Mouse (Mus musculus): ENCODE data around the gene Hist1h2ae. TPM values are rescaled to one million over a fixed set of nuclear protein-coding genes. Genes with fewer than 3 reads are reported as not detected.
A peak's percentile ranks its signal among the peaks of the same experiment; 100 is the strongest.
"Not testable (repeated sequence)": the region's sequence is repeated elsewhere in the genome, so short reads cannot be mapped to it uniquely, and the experiment has no call there.

Gene Hist1h2ae
- polyA plus RNA-seq, 1 experiment = 38.0 TPM

- TF ChIP-seq CTCF (IDR thresholded peaks at IDR 0.05; ENCODE audit: extremely low read depth, insufficient read length, insufficient replicate concordance, low read depth, low read length) (no peak), POLR2A (IDR thresholded peaks at IDR 0.05; ENCODE audit: low read depth, low read length) (peak; percentile 83)
- Histone ChIP-seq H3K27me3 (ENCODE audit: control insufficient read depth, insufficient read depth, low read length) (no peaks in the 10 kb centered on the region), H3K4me3 (ENCODE audit: low read depth, low read length) (peak overlapping the region; percentile 83), H3K27ac (ENCODE audit: insufficient read depth, low read depth, low read length) (peak overlapping the region; percentile 96), H3K36me3 (ENCODE audit: control insufficient read depth, insufficient read depth, low read length) (no peaks in the 10 kb centered on the region), H3K4me1 (ENCODE audit: control insufficient read depth, insufficient read depth, insufficient read length, low read length) (peaks cover 2% of the 10 kb centered on the region; the same call in 1 of the 2 replicates)
- under 1% methylated on average over 54 of the region's 54 CpGs for WGBS
Measured at GRCm38 (mm10) chr13:23554925-23555838, 15.8 kb downstream of the Hist1h2ae start.

- peak overlapping the region; percentile 53 for H3K27ac ChIP-seq (ENCODE audit: insufficient read depth, low read depth, low read length)
- H3K4me3 ChIP-seq (ENCODE audit: low read depth, low read length) = no peak overlapping the region
- 9% methylated on average over 9 of the region's 9 CpGs for WGBS
Measured at GRCm38 (mm10) chr13:23554393-23554792, 16.6 kb downstream of the Hist1h2ae start.

GRCm38 (mm10) chr13:23552962-23553361 is 18.1 kb downstream of the Hist1h2ae start, which contains the start of gene Hist1h1d:
Hist1h1d (plus strand) TSS chr13:23553262.
- no peak for TF ChIP-seq CTCF (IDR thresholded peaks at IDR 0.05; ENCODE audit: extremely low read depth, insufficient read length, insufficient replicate concordance, low read depth, low read length)
- TF ChIP-seq POLR2A (IDR thresholded peaks at IDR 0.05; ENCODE audit: low read depth, low read length) = no peak
- H3K4me3 ChIP-seq (ENCODE audit: low read depth, low read length) = no peak within 1 kb of the TSS
- no peaks in the 10 kb centered on the region for H3K27me3 ChIP-seq (ENCODE audit: control insufficient read depth, insufficient read depth, low read length)
- H3K4me1 ChIP-seq (ENCODE audit: control insufficient read depth, insufficient read depth, insufficient read length, low read length) = peaks cover 2% of the 10 kb centered on the region; the same call in 1 of the 2 replicates
- no peak within 1 kb of the TSS for H3K27ac ChIP-seq (ENCODE audit: insufficient read depth, low read depth, low read length)
- no peaks in the 10 kb centered on the region for H3K36me3 ChIP-seq (ENCODE audit: control insufficient read depth, insufficient read depth, low read length)

More at GRCm38 (mm10) chr13:23554393-23554792, 16.6 kb downstream of the Hist1h2ae start:
- no peaks in the 10 kb centered on the region for H3K27me3 ChIP-seq (ENCODE audit: control insufficient read depth, insufficient read depth, low read length)
- peaks cover 2% of the 10 kb centered on the region; the same call in 1 of the 2 replicates for H3K4me1 ChIP-seq (ENCODE audit: control insufficient read depth, insufficient read depth, insufficient read length, low read length)
- TF ChIP-seq CTCF (IDR thresholded peaks at IDR 0.05; ENCODE audit: extremely low read depth, insufficient read length, insufficient replicate concordance, low read depth, low read length) (no peak), POLR2A (IDR thresholded peaks at IDR 0.05; ENCODE audit: low read depth, low read length) (no peak)
- H3K36me3 ChIP-seq (ENCODE audit: control insufficient read depth, insufficient read depth, low read length) = no peaks in the 10 kb centered on the region

GRCm38 (mm10) chr13:23551931-23552914 is 18.8 kb downstream of the Hist1h2ae start:
- peak overlapping the region; percentile 53; the same call in 1 of the 2 replicates for H3K27ac ChIP-seq (ENCODE audit: insufficient read depth, low read depth, low read length)
- TF ChIP-seq POLR2A (IDR thresholded peaks at IDR 0.05; ENCODE audit: low read depth, low read length) = no peak
- TF ChIP-seq CTCF (IDR thresholded peaks at IDR 0.05; ENCODE audit: extremely low read depth, insufficient read length, insufficient replicate concordance, low read depth, low read length) = no peak
- WGBS = 38% methylated on average over 8 of the region's 8 CpGs
- H3K27me3 ChIP-seq (ENCODE audit: control insufficient read depth, insufficient read depth, low read length) = no peaks in the 10 kb centered on the region
- no peaks in the 10 kb centered on the region for H3K36me3 ChIP-seq (ENCODE audit: control insufficient read depth, insufficient read depth, low read length)
- H3K4me1 ChIP-seq (ENCODE audit: control insufficient read depth, insufficient read depth, insufficient read length, low read length) = peaks cover 2% of the 10 kb centered on the region; the same call in 1 of the 2 replicates
- no peak overlapping the region for H3K4me3 ChIP-seq (ENCODE audit: low read depth, low read length)

DNA sequence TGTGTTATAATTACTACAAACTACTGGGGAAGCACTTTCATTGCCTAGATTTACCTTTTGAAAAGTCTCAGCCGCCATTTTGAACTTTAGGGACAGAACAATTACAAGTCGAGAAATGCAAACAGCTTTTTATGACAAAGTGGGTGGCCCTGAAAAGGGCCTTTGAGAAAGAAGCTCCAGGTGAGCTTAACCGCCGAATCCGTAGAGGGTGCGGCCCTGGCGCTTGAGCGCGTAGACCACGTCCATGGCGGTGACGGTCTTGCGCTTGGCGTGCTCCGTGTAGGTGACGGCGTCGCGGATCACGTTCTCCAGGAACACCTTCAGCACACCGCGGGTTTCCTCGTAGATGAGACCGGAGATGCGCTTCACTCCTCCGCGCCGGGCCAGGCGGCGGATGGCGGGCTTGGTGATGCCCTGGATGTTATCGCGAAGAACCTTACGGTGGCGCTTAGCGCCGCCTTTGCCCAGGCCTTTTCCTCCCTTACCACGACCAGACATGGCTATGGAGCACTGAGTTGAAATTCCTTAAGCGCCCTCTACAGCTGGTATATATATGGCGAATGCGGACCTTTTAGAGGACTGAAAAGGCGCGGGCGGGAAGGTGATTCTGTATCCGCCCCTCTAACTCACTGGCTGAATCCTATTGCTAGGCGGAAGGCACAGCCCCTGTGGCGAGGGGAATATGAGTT is 19.7 kb downstream of the Hist1h2ae start, which contains the start of gene Hist1h4f:
Hist1h4f (minus strand) TSS at position 503 of the 689 bp plus-strand sequence.
- under 1% methylated on average over 47 of the region's 47 CpGs for WGBS
- Histone ChIP-seq H3K27ac (ENCODE audit: insufficient read depth, low read depth, low read length) (peak within 1 kb of the TSS; percentile 53), H3K4me3 (ENCODE audit: low read depth, low read length) (peak within 1 kb of the TSS; percentile 66)
- H3K36me3 ChIP-seq (ENCODE audit: control insufficient read depth, insufficient read depth, low read length); H3K27me3 ChIP-seq (ENCODE audit: control insufficient read depth, insufficient read depth, low read length); H3K4me1 ChIP-seq (ENCODE audit: control insufficient read depth, insufficient read depth, insufficient read length, low read length): not testable (repeated sequence)
- TF ChIP-seq POLR2A (IDR thresholded peaks at IDR 0.05; ENCODE audit: low read depth, low read length) = peak; percentile 85

GRCm38 (mm10) chr13:23550761-23551145 is 20.3 kb downstream of the Hist1h2ae start:
- Histone ChIP-seq H3K27me3 (ENCODE audit: control insufficient read depth, insufficient read depth, low read length) (no peaks in the 10 kb centered on the region), H3K36me3 (ENCODE audit: control insufficient read depth, insufficient read depth, low read length) (no peaks in the 10 kb centered on the region), H3K27ac (ENCODE audit: insufficient read depth, low read depth, low read length) (peak overlapping the region; percentile 53), H3K4me3 (ENCODE audit: low read depth, low read length) (no peak overlapping the region), H3K4me1 (ENCODE audit: control insufficient read depth, insufficient read depth, insufficient read length, low read length) (peaks cover 2% of the 10 kb centered on the region; the same call in 1 of the 2 replicates)
- TF ChIP-seq POLR2A (IDR thresholded peaks at IDR 0.05; ENCODE audit: low read depth, low read length) (no peak), CTCF (IDR thresholded peaks at IDR 0.05; ENCODE audit: extremely low read depth, insufficient read length, insufficient replicate concordance, low read depth, low read length) (no peak)
- WGBS = 3% methylated on average over 3 of the region's 3 CpGs

Data from small intestine, adult 2 months (tissue).